Mouse (Mus musculus): ENCODE data around the gene Ndnf.

DNA sequence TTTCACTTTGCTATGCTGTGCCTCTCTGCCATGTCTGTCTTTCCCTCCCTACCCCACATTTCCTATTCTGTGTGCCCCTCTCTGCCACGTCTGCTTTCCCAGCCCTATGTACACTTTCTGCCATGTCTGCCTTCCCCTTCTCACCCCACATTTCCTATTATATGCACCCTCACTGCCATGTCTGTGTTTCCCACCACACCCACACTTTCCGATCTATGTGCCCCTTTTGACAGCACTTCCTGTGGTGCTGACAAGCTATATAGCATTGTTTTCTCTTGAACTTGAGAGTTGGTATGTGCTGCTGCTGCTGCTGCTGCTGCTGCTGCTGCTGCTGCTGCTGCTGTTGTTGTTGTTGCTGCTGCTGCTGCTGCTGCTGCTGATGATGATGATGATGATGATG, 9.3 kb upstream of the Ndnf start:
- no peak for TF ChIP-seq CTCF (IDR thresholded peaks at IDR 0.05)
- no peak for TF ChIP-seq EP300 (IDR thresholded peaks at IDR 0.05)

All from lung, postnatal 0 days (tissue).